Mouse (Mus musculus) lung, embryonic 15.5 days (tissue): ENCODE data around the gene Arhgap24. TPM values are rescaled to one million over a fixed set of nuclear protein-coding genes. Genes with fewer than 3 reads are reported as not detected.

ENCODE experiments used
- ATAC-seq: fragments of 200-750 bp; cut with Nextera tagmentation; 2 replicates; pipeline ENCODE4 v1.8.0; 2017; ENCODE audit warnings: moderate number of reproducible peaks, borderline replicate concordance; ENCODE audit not compliant: low FRiP score, low TSS enrichment; ENCODE audit errors: extremely low read depth
- H3K27ac ChIP-seq: fragments of 300-500 bp; sonication (generic); 2 replicates; pipeline ENCODE4 v1.5.1; 2015; ENCODE audit warnings: moderate library complexity, mild to moderate bottlenecking, inconsistent platforms
- H3K27me3 ChIP-seq: fragments of 300-500 bp; sonication (generic); 2 replicates; pipeline ENCODE4 v1.6.1; 2015; ENCODE audit warnings: inconsistent platforms
- H3K36me3 ChIP-seq: fragments of 300-500 bp; sonication (generic); 2 replicates; pipeline ENCODE4 v1.6.1; 2015; ENCODE audit warnings: inconsistent platforms
- H3K4me1 ChIP-seq: fragments of 300-500 bp; sonication (generic); 2 replicates; pipeline ENCODE4 v1.6.1; 2015; ENCODE audit warnings: inconsistent platforms
- H3K4me2 ChIP-seq: fragments of 300-500 bp; sonication (generic); 2 replicates; pipeline ENCODE4 v1.6.1; 2015; ENCODE audit warnings: inconsistent platforms, mild to moderate bottlenecking, moderate library complexity
- H3K4me3 ChIP-seq: fragments of 300-500 bp; sonication (generic); 2 replicates; pipeline ENCODE4 v1.5.1; 2015; ENCODE audit warnings: mild to moderate bottlenecking, inconsistent platforms
- H3K9ac ChIP-seq: fragments of 300-500 bp; sonication (generic); 2 replicates; pipeline ENCODE4 v1.6.1; 2015; ENCODE audit warnings: inconsistent platforms
- H3K9me3 ChIP-seq: fragments of 300-500 bp; sonication (generic); 2 replicates; pipeline ENCODE4 v1.6.1; 2016; ENCODE audit warnings: inconsistent platforms
- whole genome bisulfite sequencing: fragments of 180-500 bp; shearing (Covaris S2); methylation state at CpG from one replicate; pipeline ENCODE4 v1.1.7; 2015; 5-methylcytosine and 5-hydroxymethylcytosine counted together
- polyA plus RNA-seq: library from polyadenylated mRNA; unstranded; fragments of >200 nt; fragmentation: Nextera tagmentation; extraction: Ambion mirVana; gene quantifications from 2 replicates; pipeline ENCODE4 v1.2.1, GENCODE M21; 2015

The Arhgap24 gene
- polyA plus RNA-seq, 1 experiment from 2014 or later = 35.3 TPM

- H3K9ac ChIP-seq = no peak overlapping the region
- WGBS = 54% methylated on average over 4 of the region's 4 CpGs
- H3K4me1 ChIP-seq = peaks cover 20% of the 10 kb centered on the region
- no peak overlapping the region for H3K27ac ChIP-seq
- H3K36me3 ChIP-seq = no peaks in the 10 kb centered on the region
- H3K27me3 ChIP-seq = no peaks in the 10 kb centered on the region
- H3K9me3 ChIP-seq = no peaks in the 10 kb centered on the region
- no peak for ATAC-seq
- no peak overlapping the region for H3K4me3 ChIP-seq
- H3K4me2 ChIP-seq = no peak overlapping the region
Measured at GRCm38 (mm10) chr5:102726985-102727384, 245.8 kb downstream of the Arhgap24 start.

GRCm38 (mm10) chr5:102728531-102728930, 247.3 kb downstream of the Arhgap24 start:
- Histone ChIP-seq H3K36me3 (no peaks in the 10 kb centered on the region), H3K4me2 (no peak overlapping the region), H3K4me1 (peaks cover 20% of the 10 kb centered on the region), H3K27ac (peak overlapping the region; percentile 49; the same call in 1 of the 2 replicates), H3K4me3 (no peak overlapping the region), H3K9me3 (no peaks in the 10 kb centered on the region), H3K9ac (no peak overlapping the region), H3K27me3 (no peaks in the 10 kb centered on the region)
- ATAC-seq = no peak

GRCm38 (mm10) chr5:102729476-102729875, 248.3 kb downstream of the Arhgap24 start:
- ATAC-seq = peak; percentile 60; the same call in 1 of the 2 replicates
- Histone ChIP-seq H3K4me3 (no peak overlapping the region), H3K36me3 (no peaks in the 10 kb centered on the region), H3K4me1 (peaks cover 20% of the 10 kb centered on the region), H3K9ac (no peak overlapping the region), H3K9me3 (no peaks in the 10 kb centered on the region), H3K27ac (peak overlapping the region; percentile 49), H3K27me3 (no peaks in the 10 kb centered on the region), H3K4me2 (no peak overlapping the region)
- 40% methylated on average over 3 of the region's 3 CpGs for WGBS

- Histone ChIP-seq H3K9ac (no peak overlapping the region), H3K27me3 (no peaks in the 10 kb centered on the region), H3K36me3 (no peaks in the 10 kb centered on the region), H3K4me3 (no peak overlapping the region), H3K4me1 (peaks cover 12% of the 10 kb centered on the region; the same call in 1 of the 2 replicates), H3K9me3 (no peaks in the 10 kb centered on the region), H3K27ac (peak overlapping the region; percentile 74), H3K4me2 (no peak overlapping the region)
- peak; percentile 88 for ATAC-seq
- WGBS = 43% methylated on average over 5 of the region's 5 CpGs
Measured at GRCm38 (mm10) chr5:102736131-102736530, 254.9 kb downstream of the Arhgap24 start.

- H3K27ac ChIP-seq = 0 out of 2 replicates have a peak overlapping the region, but pooled peaks have one; percentile 8
- 29% methylated on average over 5 of the region's 5 CpGs for WGBS
- peaks cover 15% of the 10 kb centered on the region; the same call in 1 of the 2 replicates for H3K4me1 ChIP-seq
Measured at GRCm38 (mm10) chr5:102742554-102743255, 261.5 kb downstream of the Arhgap24 start.

GRCm38 (mm10) chr5:102743436-102743835, 262.2 kb downstream of the Arhgap24 start:
- Histone ChIP-seq H3K9me3 (no peaks in the 10 kb centered on the region), H3K4me2 (no peak overlapping the region), H3K9ac (no peak overlapping the region), H3K27ac (0 out of 2 replicates have a peak overlapping the region, but pooled peaks have one; percentile 8), H3K36me3 (no peaks in the 10 kb centered on the region), H3K4me1 (peaks cover 15% of the 10 kb centered on the region; the same call in 1 of the 2 replicates), H3K27me3 (no peaks in the 10 kb centered on the region), H3K4me3 (no peak overlapping the region)
- 40% methylated on average over 3 of the region's 3 CpGs for WGBS
- no peak for ATAC-seq

More at GRCm38 (mm10) chr5:102742554-102743255, 261.5 kb downstream of the Arhgap24 start:
- Histone ChIP-seq H3K4me2 (no peak overlapping the region), H3K36me3 (no peaks in the 10 kb centered on the region), H3K27me3 (no peaks in the 10 kb centered on the region), H3K9ac (no peak overlapping the region), H3K9me3 (no peaks in the 10 kb centered on the region), H3K4me3 (no peak overlapping the region)
- peak; percentile 37; the same call in 1 of the 2 replicates for ATAC-seq

GRCm38 (mm10) chr5:102744051-102744450, 262.9 kb downstream of the Arhgap24 start:
- Histone ChIP-seq H3K4me3 (no peak overlapping the region), H3K27ac (no peak overlapping the region), H3K9me3 (no peaks in the 10 kb centered on the region), H3K4me1 (peaks cover 17% of the 10 kb centered on the region), H3K4me2 (no peak overlapping the region), H3K9ac (no peak overlapping the region), H3K36me3 (no peaks in the 10 kb centered on the region), H3K27me3 (no peaks in the 10 kb centered on the region)
- no peak for ATAC-seq
- WGBS = 80% methylated on average over 4 of the region's 4 CpGs

- Histone ChIP-seq H3K9me3 (no peaks in the 10 kb centered on the region), H3K4me1 (peaks cover 24% of the 10 kb centered on the region), H3K36me3 (no peaks in the 10 kb centered on the region), H3K27ac (no peak overlapping the region), H3K27me3 (no peaks in the 10 kb centered on the region), H3K9ac (no peak overlapping the region), H3K4me2 (no peak overlapping the region), H3K4me3 (no peak overlapping the region)
- 84% methylated on average over 9 of the region's 9 CpGs for whole genome bisulfite sequencing
- ATAC-seq = no peak
Measured at GRCm38 (mm10) chr5:102748146-102748545, 267.0 kb downstream of the Arhgap24 start.

- peaks cover 21% of the 10 kb centered on the region for H3K4me1 ChIP-seq
- no peak overlapping the region for H3K4me2 ChIP-seq
- 39% methylated on average over 8 of the region's 8 CpGs for WGBS
- H3K36me3 ChIP-seq = no peaks in the 10 kb centered on the region
- H3K27ac ChIP-seq = 0 out of 2 replicates have a peak overlapping the region, but pooled peaks have one; percentile 0
- no peaks in the 10 kb centered on the region for H3K27me3 ChIP-seq
- H3K4me3 ChIP-seq = no peak overlapping the region
- ATAC-seq = no peak
- no peaks in the 10 kb centered on the region for H3K9me3 ChIP-seq
- no peak overlapping the region for H3K9ac ChIP-seq
Measured at GRCm38 (mm10) chr5:102749020-102749419, 267.8 kb downstream of the Arhgap24 start.

GRCm38 (mm10) chr5:102750674-102751073, 269.5 kb downstream of the Arhgap24 start:
- no peak for ATAC-seq
- WGBS = 58% methylated on average over 5 of the region's 5 CpGs
- no peak overlapping the region for H3K4me2 ChIP-seq

GRCm38 (mm10) chr5:102751661-102752307, 270.6 kb downstream of the Arhgap24 start:
- Histone ChIP-seq H3K27ac (no peak overlapping the region), H3K9ac (no peak overlapping the region), H3K27me3 (no peaks in the 10 kb centered on the region), H3K4me1 (peaks cover 27% of the 10 kb centered on the region), H3K9me3 (no peaks in the 10 kb centered on the region), H3K36me3 (no peaks in the 10 kb centered on the region), H3K4me2 (no peak overlapping the region), H3K4me3 (no peak overlapping the region)
- WGBS = 23% methylated on average over 5 of the region's 5 CpGs
- no peak for ATAC-seq

More at GRCm38 (mm10) chr5:102750674-102751073, 269.5 kb downstream of the Arhgap24 start:
- H3K4me3 ChIP-seq = no peak overlapping the region
- peaks cover 21% of the 10 kb centered on the region for H3K4me1 ChIP-seq
- H3K27me3 ChIP-seq = no peaks in the 10 kb centered on the region
- no peak overlapping the region for H3K27ac ChIP-seq
- no peak overlapping the region for H3K9ac ChIP-seq
- no peaks in the 10 kb centered on the region for H3K36me3 ChIP-seq
- no peaks in the 10 kb centered on the region for H3K9me3 ChIP-seq

- H3K4me3 ChIP-seq = no peak overlapping the region
- H3K27me3 ChIP-seq = no peaks in the 10 kb centered on the region
- no peak overlapping the region for H3K27ac ChIP-seq
- H3K9me3 ChIP-seq = no peaks in the 10 kb centered on the region
- H3K9ac ChIP-seq = no peak overlapping the region
- 5% methylated on average over 2 of the region's 2 CpGs for WGBS
- H3K4me2 ChIP-seq = no peak overlapping the region
- no peak for ATAC-seq
- no peaks in the 10 kb centered on the region for H3K36me3 ChIP-seq
- H3K4me1 ChIP-seq = peaks cover 27% of the 10 kb centered on the region
Measured at GRCm38 (mm10) chr5:102752308-102752663, 271.1 kb downstream of the Arhgap24 start.
